Mouse (Mus musculus) ES-E14 (cell line): ENCODE data around the gene Ccdc9b.

ENCODE experiments used
- CHD2 ChIP-seq: IDR thresholded peaks from 2 replicates; pipeline ENCODE4 v1.6.1; 2014; ENCODE audit warnings: mild to moderate bottlenecking, low read depth, low read length, inconsistent platforms
- MAFK ChIP-seq: IDR thresholded peaks from 2 replicates; pipeline ENCODE4 v1.6.1; 2014; ENCODE audit warnings: mild to moderate bottlenecking, low read depth, low read length, inconsistent platforms; ENCODE audit not compliant: insufficient read depth
- ZNF384 ChIP-seq: IDR thresholded peaks from 2 replicates; pipeline ENCODE4 v1.6.1; 2012; ENCODE audit warnings: low read depth, low read length, inconsistent platforms

GRCm38 (mm10) chr2:118793636-118794035, 31.2 kb upstream of the Ccdc9b start:
- TF ChIP-seq CHD2, result no peak
- no peak for TF ChIP-seq ZNF384
- no peak for TF ChIP-seq MAFK
